Mouse (Mus musculus) limb, embryonic 10.5 days (tissue): ENCODE data around the gene Ccdc7b. TPM values are rescaled to one million over a fixed set of nuclear protein-coding genes. Genes with fewer than 3 reads are reported as not detected.
"Not testable (repeated sequence)": the region's sequence is repeated elsewhere in the genome, so short reads cannot be mapped to it uniquely, and the experiment has no call there.

Experiments used
- DNase-seq: peaks from one replicate; pipeline ENCODE4 v3.0.0-alpha.2; 2017; ENCODE audit warnings: low spot score
- H3K27ac ChIP-seq: fragments of 300-500 bp; sonication (generic); 2 replicates; pipeline ENCODE4 v1.5.1; 2016; ENCODE audit warnings: mild to moderate bottlenecking
- H3K27me3 ChIP-seq: fragments of 300-500 bp; sonication (generic); 2 replicates; pipeline ENCODE4 v1.6.1; 2016; ENCODE audit warnings: low read depth, mild to moderate bottlenecking; ENCODE audit not compliant: poor library complexity, severe bottlenecking
- H3K36me3 ChIP-seq: fragments of 300-500 bp; sonication (generic); 2 replicates; pipeline ENCODE4 v1.6.1; 2016; ENCODE audit warnings: mild to moderate bottlenecking, moderate library complexity
- H3K4me1 ChIP-seq: fragments of 300-500 bp; sonication (generic); 2 replicates; pipeline ENCODE4 v1.6.1; 2016
- H3K4me3 ChIP-seq: fragments of 300-500 bp; sonication (generic); 2 replicates; pipeline ENCODE4 v1.5.1; 2016; ENCODE audit warnings: mild to moderate bottlenecking, moderate library complexity
- H3K9me3 ChIP-seq: fragments of 300-500 bp; sonication (generic); replicated peaks from 2 replicates; pipeline ENCODE4 v1.6.1; 2016; ENCODE audit warnings: mild to moderate bottlenecking
- WGBS: fragments of 180-500 bp; shearing (Covaris S2); methylation state at CpG from one replicate; pipeline ENCODE4 v1.1.7; 2016; 5-methylcytosine and 5-hydroxymethylcytosine counted together
- polyA plus RNA-seq: library from polyadenylated mRNA; unstranded; fragments of >200 nt; fragmentation: Nextera tagmentation; extraction: Ambion mirVana; gene quantifications from 2 replicates; pipeline ENCODE4 v1.2.1, GENCODE M21; 2016

Ccdc7b gene
- not detected in 2 replicates for polyA plus RNA-seq

GRCm38 (mm10) chr8:129066834-129067233, at the start of gene Ccdc7b:
Ccdc7b (plus strand) TSS chr8:129067134.
- not testable (repeated sequence) for H3K27me3 ChIP-seq, DNase-seq, H3K36me3 ChIP-seq, H3K9me3 ChIP-seq, H3K27ac ChIP-seq, H3K4me3 ChIP-seq, H3K4me1 ChIP-seq
- 80% methylated on average over 1 of the region's 10 CpGs for WGBS

DNA sequence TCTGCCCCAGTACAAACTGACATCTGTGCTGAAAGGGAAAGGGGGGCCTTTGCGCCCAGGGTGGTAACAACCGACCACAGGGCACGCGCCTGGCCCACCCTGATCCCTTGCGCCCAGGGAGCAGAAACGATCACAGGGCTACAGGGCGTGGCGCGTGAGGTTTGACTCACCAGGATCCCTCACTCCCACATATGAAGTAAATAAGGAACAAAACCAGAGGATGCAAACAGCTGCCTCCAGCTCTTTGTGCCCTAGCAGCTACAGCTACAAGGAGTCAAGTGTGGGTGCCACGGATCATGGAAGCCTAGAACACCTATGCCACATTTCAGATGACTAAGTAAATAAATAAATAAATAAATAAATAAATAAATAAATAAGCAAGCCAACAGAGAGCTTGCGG, 1.5 kb upstream of the Ccdc7b start, which contains the start of gene Ccdc7a:
Gene Ccdc7a (minus strand): TSS at position 101 of the 400 bp plus-strand sequence.
- not testable (repeated sequence) for H3K27me3 ChIP-seq, H3K27ac ChIP-seq, H3K4me3 ChIP-seq, H3K9me3 ChIP-seq, DNase-seq, H3K36me3 ChIP-seq, H3K4me1 ChIP-seq
- 79% methylated on average over 2 of the region's 11 CpGs for WGBS

DNA sequence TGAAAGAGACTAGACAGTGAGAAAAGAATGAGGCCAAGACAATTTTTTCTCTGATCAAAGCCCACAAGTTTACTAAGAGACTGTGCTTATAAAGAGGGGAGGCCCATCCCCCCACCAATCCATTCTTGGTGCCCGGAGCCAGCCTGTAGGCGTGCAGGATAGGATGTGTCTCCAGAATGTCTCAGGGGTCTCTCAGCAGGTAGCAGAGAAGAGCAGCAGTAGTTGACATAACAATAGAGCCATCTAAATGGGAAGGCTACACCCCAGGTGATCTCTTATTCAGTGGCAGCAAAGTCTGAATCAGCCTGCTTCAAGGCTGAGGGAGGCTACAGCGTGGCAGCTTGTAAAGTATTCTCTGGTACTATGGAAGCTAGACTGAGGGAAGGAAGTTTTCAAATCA, 48.8 kb downstream of the Ccdc7b start:
- WGBS, result 76% methylated on average over 3 of the region's 3 CpGs
- H3K27ac ChIP-seq, result not testable (repeated sequence)

GRCm38 (mm10) chr8:129131561-129131960, 64.6 kb downstream of the Ccdc7b start, which contains the start of gene Gm10999:
Gm10999 (minus strand) TSS chr8:129131661.
- H3K4me1 ChIP-seq, result no peaks in the 10 kb centered on the region
- no peak for DNase-seq
- no peak within 1 kb of the TSS for H3K27ac ChIP-seq
- H3K9me3 ChIP-seq, result no peaks in the 10 kb centered on the region
- no peaks in the 10 kb centered on the region for H3K27me3 ChIP-seq
- no peaks in the 10 kb centered on the region for H3K36me3 ChIP-seq
- WGBS, result 74% methylated on average over 1 of the region's 1 CpGs
- H3K4me3 ChIP-seq, result no peak within 1 kb of the TSS

More for the DNA sequence above, 48.8 kb downstream of the Ccdc7b start:
- not testable (repeated sequence) for H3K4me1 ChIP-seq, H3K9me3 ChIP-seq, H3K4me3 ChIP-seq, DNase-seq, H3K27me3 ChIP-seq, H3K36me3 ChIP-seq

DNA sequence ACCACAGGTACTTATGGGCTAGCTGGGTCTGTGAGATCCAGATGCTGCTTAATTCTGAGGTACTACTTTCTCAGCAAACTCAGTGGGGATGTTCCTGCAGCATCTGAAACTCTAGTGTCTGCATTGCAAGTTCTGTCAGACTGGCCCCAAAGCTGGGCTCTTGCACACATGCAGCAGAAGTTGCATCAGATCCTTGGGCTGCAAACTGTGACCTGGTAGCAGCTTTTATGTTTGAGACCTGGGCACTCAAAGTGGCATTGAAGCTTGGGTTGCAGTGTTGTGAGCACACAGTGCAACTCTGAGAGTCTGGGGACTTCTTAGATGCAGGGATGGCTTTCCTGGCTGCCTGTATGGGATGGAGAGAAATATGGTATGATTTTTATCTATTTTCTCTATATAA, 66.5 kb downstream of the Ccdc7b start:
- no peak for DNase-seq
- Histone ChIP-seq H3K36me3 (no peaks in the 10 kb centered on the region), H3K4me3 (no peak overlapping the region), H3K27ac (no peak overlapping the region), H3K9me3 (no peaks in the 10 kb centered on the region), H3K27me3 (no peaks in the 10 kb centered on the region), H3K4me1 (no peaks in the 10 kb centered on the region)

Other genes starting within 250 kb of the Ccdc7b start
- not detected in 2 replicates for gene Ccdc7a, start 1.6 kb upstream of the Ccdc7b start, polyA plus RNA-seq
- gene Gm10999, start 64.5 kb downstream of the Ccdc7b start, polyA plus RNA-seq, result not detected in 2 replicates
- 18.4 and 26.8 TPM in 2 replicates for gene 2610044O15Rik8, start 167.3 kb downstream of the Ccdc7b start, polyA plus RNA-seq